Mouse (Mus musculus) CH12.LX (cell line): ENCODE measurements around the gene Phf13.

ENCODE experiments used
- POLR2A ChIP-seq: IDR thresholded peaks from 2 replicates; pipeline ENCODE4 v1.6.1; 2011; ENCODE audit warnings: low read depth, mild to moderate bottlenecking, improper control_type of control experiment, low read length
- SMC3 ChIP-seq: IDR thresholded peaks from 2 replicates; pipeline ENCODE4 v1.6.1; 2011; ENCODE audit warnings: low read depth, low read length, improper control_type of control experiment

DNA sequence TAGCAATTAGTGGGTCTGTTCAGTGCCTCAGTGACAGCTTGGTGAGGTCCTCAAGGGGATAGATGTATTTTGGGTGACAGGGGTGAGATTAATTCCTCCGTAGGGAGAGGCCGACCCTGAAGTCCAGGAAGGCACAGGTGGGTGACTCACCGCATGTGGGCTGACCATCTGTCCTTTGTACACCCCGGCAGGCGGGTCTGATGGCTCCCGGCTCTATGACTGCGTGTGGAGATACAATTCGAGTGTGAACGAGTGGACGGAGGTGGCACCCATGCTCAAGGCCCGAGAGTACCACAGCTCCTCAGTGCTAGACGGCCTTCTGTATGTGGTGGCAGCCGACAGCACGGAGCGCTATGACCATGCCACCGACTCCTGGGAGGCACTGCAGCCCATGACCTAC, 16.1 kb upstream of the Phf13 start:
- TF ChIP-seq SMC3 (no peak), POLR2A (no peak)
